Mouse (Mus musculus): ENCODE data around the gene Bicc1.

GRCm38 (mm10) chr10:71192886-71193285 is 33.4 kb upstream of the Bicc1 start:
- no peak for TF ChIP-seq CTCF (IDR thresholded peaks at IDR 0.05; ENCODE audit: low read depth)
- TF ChIP-seq EP300 (IDR thresholded peaks at IDR 0.05; ENCODE audit: low read depth) = no peak
